Mouse (Mus musculus) spleen, postnatal 4 days (tissue): Measurements from ENCODE around the gene Rtn3.
A peak's percentile ranks its signal among the peaks of the same experiment; 100 is the strongest.
"Not testable (repeated sequence)": the region's sequence is repeated elsewhere in the genome, so short reads cannot be mapped to it uniquely, and the experiment has no call there.

Source experiments
- DNase-seq, 2 experiments: peaks; one replicate each; pipeline ENCODE4 v3.0.0; 2022; ENCODE audit warnings: low spot score in 2 of 2

The Rtn3 gene

GRCm38 (mm10) chr19:7422656-7423027 is 60.4 kb downstream of the Rtn3 start:
- DNase-seq: no peak

- peak in 1 of 2 experiments; percentile 16 for DNase-seq
These were observed 61.2 kb downstream of the Rtn3 start for GRCm38 (mm10) chr19:7421602-7422591.

- peak in 1 of 2 experiments; percentile 16 for DNase-seq
These were observed 62.1 kb downstream of the Rtn3 start for GRCm38 (mm10) chr19:7420841-7421601.

- DNase-seq: no peak
These were observed 63.0 kb downstream of the Rtn3 start for GRCm38 (mm10) chr19:7420108-7420507.

- peak in 1 of 2 experiments; percentile 18 for DNase-seq
These were observed 63.9 kb downstream of the Rtn3 start for GRCm38 (mm10) chr19:7419134-7419533.

GRCm38 (mm10) chr19:7417911-7418849 is 64.9 kb downstream of the Rtn3 start:
- peak; percentile 74 to 91 for DNase-seq

- peak; percentile 64 to 84 for DNase-seq
These were observed 66.0 kb downstream of the Rtn3 start, which contains the start of gene 2700081O15Rik for GRCm38 (mm10) chr19:7416834-7417735. Gene 2700081O15Rik (plus strand): TSS chr19:7417625.

GRCm38 (mm10) chr19:7415916-7416833 is 66.9 kb downstream of the Rtn3 start:
- no peak for DNase-seq

- DNase-seq: no peak
These were observed 70.7 kb downstream of the Rtn3 start for GRCm38 (mm10) chr19:7412361-7412760.

GRCm38 (mm10) chr19:7404623-7405229 is 78.4 kb downstream of the Rtn3 start:
- DNase-seq: no peak

GRCm38 (mm10) chr19:7400635-7401034 is 82.4 kb downstream of the Rtn3 start:
- DNase-seq: no peak

GRCm38 (mm10) chr19:7398898-7399297 is 84.2 kb downstream of the Rtn3 start:
- not testable (repeated sequence) for DNase-seq

GRCm38 (mm10) chr19:7396867-7397826 is 85.9 kb downstream of the Rtn3 start:
- not testable (repeated sequence) for DNase-seq

GRCm38 (mm10) chr19:7388488-7388887 is 94.6 kb downstream of the Rtn3 start:
- no peak for DNase-seq

GRCm38 (mm10) chr19:7386042-7386441 is 97.0 kb downstream of the Rtn3 start:
- DNase-seq: no peak

- peak; percentile 99 for DNase-seq
These were observed 99.9 kb downstream of the Rtn3 start, which contains the start of gene Spindoc for GRCm38 (mm10) chr19:7382903-7383865. Gene Spindoc (minus strand): TSS chr19:7382994.
